Comparison of ENCODE assay signal across 8 mouse cellular contexts in the genomic region with DNA sequence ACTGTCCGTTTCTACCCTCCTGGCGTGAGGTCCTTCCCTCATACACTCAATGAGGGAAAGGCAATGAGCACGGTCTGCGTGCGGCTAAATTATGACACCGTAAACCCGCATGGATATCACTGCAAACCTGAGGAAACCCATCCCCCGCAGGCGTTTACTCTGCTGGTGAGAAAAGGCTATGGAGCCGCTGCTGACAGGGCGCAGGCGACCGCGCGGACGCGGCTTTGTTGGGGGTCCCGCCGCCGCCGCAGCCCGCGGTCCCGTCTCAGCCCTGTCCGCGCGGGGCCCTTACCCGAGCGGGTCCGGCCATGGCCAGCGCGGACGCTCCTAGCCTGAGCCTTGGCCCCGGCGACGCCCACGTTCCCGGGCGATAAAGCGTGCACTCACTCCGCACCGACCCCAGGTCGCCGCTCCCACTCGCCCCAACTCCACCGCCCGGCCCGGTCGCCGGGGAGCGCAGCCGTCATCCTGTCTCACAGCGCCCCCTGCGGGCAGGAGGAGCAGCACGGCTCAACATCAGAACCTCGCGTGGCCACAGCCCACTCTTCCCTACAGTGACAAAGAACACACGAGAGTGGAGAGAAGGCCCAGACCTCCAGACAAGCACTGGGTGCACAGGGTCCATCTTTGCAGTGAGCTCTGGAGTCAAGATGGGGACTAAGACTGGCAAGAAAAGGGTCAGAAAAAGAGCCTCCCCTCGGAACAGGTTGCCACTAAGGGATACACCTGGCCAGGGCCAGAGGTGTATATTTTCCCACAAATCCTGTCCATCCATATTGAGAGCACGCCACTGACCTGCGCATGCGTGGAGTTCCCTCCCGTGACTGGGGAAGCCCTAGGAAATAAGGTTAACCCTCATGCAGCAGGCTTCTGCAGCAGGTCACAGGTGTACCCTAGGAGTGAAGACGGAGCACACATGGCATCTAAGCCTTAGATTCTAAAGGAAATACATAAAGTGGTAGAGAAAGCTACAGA. TPM values are rescaled to one million over a fixed set of nuclear protein-coding genes. Genes with fewer than 3 reads are reported as not detected.
A peak's percentile ranks its signal among the peaks of the same experiment; 100 is the strongest.
DNase-seq lines count a peak whose midpoint lies in the region; ATAC-seq and TF ChIP-seq lines count a peak whose summit lies in the region.

A gene (minus strand): TSS at position 764 of the 975 bp plus-strand sequence.

- DNase-seq in CD8-positive naive resting alpha-beta T cell, adult 2 months (ENCODE audit: low read depth in 2 of 2, low spot score in 2 of 2) = peak; percentile 91 to 92
- peak; percentile 84 for DNase-seq in c-Kit-positive CD71-negative TER-119-negative erythroid progenitor cells, embryonic 14.5 days (ENCODE audit: low read depth)
- peak; percentile 74 for DNase-seq in heart, postnatal 0 days (ENCODE audit: low spot score)
- DNase-seq in kidney, postnatal 4 days = peak; percentile 96 to 97
- peak; percentile 92 for DNase-seq in neural tube, embryonic 11.5 days (ENCODE audit: low spot score)

- H3K4me1 ChIP-seq in forebrain, embryonic 12.5 days = peaks cover 14% of the 10 kb centered on the region
- no peaks in the 10 kb centered on the region for H3K4me1 ChIP-seq in heart, postnatal 0 days (ENCODE audit: control insufficient read depth, insufficient read depth)
- H3K4me1 ChIP-seq in liver, embryonic 15.5 days (replicated peaks) = peaks cover 25% of the 10 kb centered on the region
- no peaks in the 10 kb centered on the region for H3K4me1 ChIP-seq in neural tube, embryonic 11.5 days (ENCODE audit: control insufficient read depth, insufficient read depth, low read length)
- H3K4me1 ChIP-seq in stomach, embryonic 16.5 days (ENCODE audit: control insufficient read depth, insufficient read depth, low read length) = peaks cover 4% of the 10 kb centered on the region; the same call in 1 of the 2 replicates

- TF ChIP-seq CTCF in heart, postnatal 0 days (IDR thresholded peaks at IDR 0.05; ENCODE audit: low read depth) = peak; percentile 93

- H3K9ac ChIP-seq in forebrain, embryonic 12.5 days = peak within 1 kb of the TSS; percentile 90
- peak within 1 kb of the TSS; percentile 86 for H3K9ac ChIP-seq in heart, postnatal 0 days (replicated peaks; ENCODE audit: low read depth, low read length)
- H3K9ac ChIP-seq in liver, embryonic 15.5 days = peak within 1 kb of the TSS; percentile 80
- H3K9ac ChIP-seq in neural tube, embryonic 11.5 days (ENCODE audit: low read length) = peak within 1 kb of the TSS; percentile 94
- peak within 1 kb of the TSS; percentile 91 for H3K9ac ChIP-seq in stomach, embryonic 16.5 days (ENCODE audit: low read length)

- TF ChIP-seq EP300 in heart, postnatal 0 days (IDR thresholded peaks at IDR 0.05; ENCODE audit: low read depth) = no peak

- WGBS in forebrain, embryonic 12.5 days = 2% methylated on average over 64 of the region's 64 CpGs
- WGBS in heart, postnatal 0 days = 1% methylated on average over 64 of the region's 64 CpGs
- 2% methylated on average over 64 of the region's 64 CpGs for WGBS in liver, embryonic 15.5 days (ENCODE audit: insufficient replicate concordance)
- WGBS in neural tube, embryonic 11.5 days = 1% methylated on average over 64 of the region's 64 CpGs
- WGBS in stomach, embryonic 16.5 days = 2% methylated on average over 58 of the region's 64 CpGs

- peak within 1 kb of the TSS; percentile 94 for H3K27ac ChIP-seq in forebrain, embryonic 12.5 days
- peak within 1 kb of the TSS; percentile 67 for H3K27ac ChIP-seq in heart, postnatal 0 days (ENCODE audit: low read depth)
- peak within 1 kb of the TSS; percentile 68 for H3K27ac ChIP-seq in liver, embryonic 15.5 days (replicated peaks)
- peak within 1 kb of the TSS; percentile 92 for H3K27ac ChIP-seq in neural tube, embryonic 11.5 days (ENCODE audit: low read depth, low read length)
- H3K27ac ChIP-seq in stomach, embryonic 16.5 days (ENCODE audit: low read length) = peak within 1 kb of the TSS; percentile 64

- H3K4me3 ChIP-seq in forebrain, embryonic 12.5 days (replicated peaks) = peak within 1 kb of the TSS; percentile 89
- peak within 1 kb of the TSS; percentile 98 for H3K4me3 ChIP-seq in heart, postnatal 0 days (ENCODE audit: low read depth, low read length)
- peak within 1 kb of the TSS; percentile 85 for H3K4me3 ChIP-seq in liver, embryonic 15.5 days (replicated peaks)
- peak within 1 kb of the TSS; percentile 80 for H3K4me3 ChIP-seq in neural tube, embryonic 11.5 days (ENCODE audit: low read depth, low read length)
- peak within 1 kb of the TSS; percentile 90 for H3K4me3 ChIP-seq in stomach, embryonic 16.5 days (replicated peaks; ENCODE audit: low read length)

- peak; percentile 93 for ATAC-seq in forebrain, embryonic 12.5 days (ENCODE audit: low FRiP score)
- peak; percentile 89 for ATAC-seq in heart, postnatal 0 days (ENCODE audit: insufficient read depth, low read depth)
- peak; percentile 84 for ATAC-seq in liver, embryonic 15.5 days (ENCODE audit: insufficient read depth)
- peak; percentile 91 for ATAC-seq in neural tube, embryonic 11.5 days (ENCODE audit: insufficient read depth, low FRiP score, low TSS enrichment)
- ATAC-seq in stomach, embryonic 16.5 days (ENCODE audit: insufficient read depth, low FRiP score) = peak; percentile 89

- H3K27me3 ChIP-seq in forebrain, embryonic 12.5 days = no peaks in the 10 kb centered on the region
- no peaks in the 10 kb centered on the region for H3K27me3 ChIP-seq in heart, postnatal 0 days (ENCODE audit: control insufficient read depth, insufficient read depth, low read length)
- H3K27me3 ChIP-seq in liver, embryonic 15.5 days = no peaks in the 10 kb centered on the region
- no peaks in the 10 kb centered on the region for H3K27me3 ChIP-seq in neural tube, embryonic 11.5 days (ENCODE audit: control insufficient read depth, insufficient read depth, low read length)
- no peaks in the 10 kb centered on the region for H3K27me3 ChIP-seq in stomach, embryonic 16.5 days (ENCODE audit: control insufficient read depth, insufficient read depth, low read length)

- peak within 1 kb of the TSS; percentile 45 for H3K4me2 ChIP-seq in forebrain, embryonic 12.5 days
- H3K4me2 ChIP-seq in heart, postnatal 0 days (ENCODE audit: low read depth, low read length) = peak within 1 kb of the TSS; percentile 90
- peak within 1 kb of the TSS; percentile 95 for H3K4me2 ChIP-seq in liver, embryonic 15.5 days
- peak within 1 kb of the TSS; percentile 60 for H3K4me2 ChIP-seq in neural tube, embryonic 11.5 days (ENCODE audit: low read depth)
- H3K4me2 ChIP-seq in stomach, embryonic 16.5 days (ENCODE audit: low read depth, low read length) = peak within 1 kb of the TSS; percentile 63

- H3K36me3 ChIP-seq in forebrain, embryonic 12.5 days (replicated peaks) = no peaks in the 10 kb centered on the region
- H3K36me3 ChIP-seq in heart, postnatal 0 days (replicated peaks; ENCODE audit: control insufficient read depth, insufficient read depth, low read length) = no peaks in the 10 kb centered on the region
- H3K36me3 ChIP-seq in liver, embryonic 15.5 days (replicated peaks) = no peaks in the 10 kb centered on the region
- no peaks in the 10 kb centered on the region for H3K36me3 ChIP-seq in neural tube, embryonic 11.5 days (ENCODE audit: control insufficient read depth, insufficient read depth, low read length)
- no peaks in the 10 kb centered on the region for H3K36me3 ChIP-seq in stomach, embryonic 16.5 days (ENCODE audit: control insufficient read depth, insufficient read depth, low read length)

- no peaks in the 10 kb centered on the region for H3K9me3 ChIP-seq in forebrain, embryonic 12.5 days
- no peaks in the 10 kb centered on the region for H3K9me3 ChIP-seq in heart, postnatal 0 days (replicated peaks; ENCODE audit: control insufficient read depth, low read length)
- no peaks in the 10 kb centered on the region for H3K9me3 ChIP-seq in liver, embryonic 15.5 days (replicated peaks)
- no peaks in the 10 kb centered on the region for H3K9me3 ChIP-seq in neural tube, embryonic 11.5 days (ENCODE audit: control insufficient read depth, low read length)
- no peaks in the 10 kb centered on the region for H3K9me3 ChIP-seq in stomach, embryonic 16.5 days (replicated peaks; ENCODE audit: control insufficient read depth, low read length)

RNA-seq across cellular contexts. Expression of the gene that starts here (rescaled TPM):
- polyA plus RNA-seq in forebrain, embryonic 12.5 days (2016; fragmentation: Nextera tagmentation; extraction: Ambion mirVana) = 12.1 and 12.4 TPM in 2 replicates
- 0.69 TPM in 1 of 2 replicates, not detected in the other for total RNA-seq in heart, postnatal 0 days (2014; rRNA removed; ENCODE audit: low replicate concordance)
- 0.70 and 0.85 TPM in 2 replicates for polyA plus RNA-seq in heart, postnatal 0 days (2015; fragmentation: Nextera tagmentation; extraction: Ambion mirVana)
- polyA plus RNA-seq in liver, embryonic 15.5 days (2015; fragmentation: Nextera tagmentation; extraction: Ambion mirVana) = 0.39 and 0.41 TPM in 2 replicates
- polyA plus RNA-seq in neural tube, embryonic 11.5 days (2014; fragmentation: Nextera tagmentation; extraction: Ambion mirVana) = 5.9 and 6.9 TPM in 2 replicates
- polyA plus RNA-seq in stomach, embryonic 16.5 days (2015; fragmentation: Nextera tagmentation; extraction: Ambion mirVana) = 2.4 and 2.6 TPM in 2 replicates

Comparison
In these comparisons a context has a peak if more than half of its experiments do, and no peak if none do; other contexts are left out.
1. Peak in every context shown above with its lines: DNase-seq, ATAC-seq, H3K4me3 ChIP-seq and H3K27ac ChIP-seq.
2. Peak in DNase-seq, ATAC-seq, H3K4me3 ChIP-seq, H3K27ac ChIP-seq, H3K9ac ChIP-seq and H3K4me2 ChIP-seq in heart, postnatal 0 days; RNA of the gene not detected or under 1 TPM.
3. Peak in ATAC-seq, H3K4me3 ChIP-seq, H3K27ac ChIP-seq, H3K9ac ChIP-seq and H3K4me2 ChIP-seq in liver, embryonic 15.5 days; RNA of the gene not detected or under 1 TPM.
4. H3K4me2 ChIP-seq: peak in every context shown above with its lines; median percentile 95 in liver, embryonic 15.5 days; 90 in heart, postnatal 0 days; 63 in stomach, embryonic 16.5 days; 60 in neural tube, embryonic 11.5 days; 45 in forebrain, embryonic 12.5 days.